Mouse (Mus musculus) C2C12 (cell line): Measurements from ENCODE around the gene Efcab3. TPM values are rescaled to one million over a fixed set of nuclear protein-coding genes. Genes with fewer than 3 reads are reported as not detected.
"Not testable (repeated sequence)": the region's sequence is repeated elsewhere in the genome, so short reads cannot be mapped to it uniquely, and the experiment has no call there.

Experiments used
- H3K27me3 ChIP-seq: one replicate; pipeline ENCODE4 v1.6.1; 2011; ENCODE audit not compliant: control insufficient read depth, insufficient read depth, insufficient read length
- H3K36me3 ChIP-seq: one replicate; pipeline ENCODE4 v1.6.1; 2011; ENCODE audit not compliant: control insufficient read depth, insufficient read depth
- H3K4me3 ChIP-seq: one replicate; pipeline ENCODE4 v1.5.1; 2011; ENCODE audit warnings: mild to moderate bottlenecking, control low read depth; ENCODE audit not compliant: poor library complexity, insufficient read depth, severe bottlenecking
- H3K79me2 ChIP-seq: one replicate; pipeline ENCODE4 v1.6.1; 2011; ENCODE audit not compliant: control insufficient read depth, insufficient read depth
- H3K79me3 ChIP-seq: one replicate; pipeline ENCODE4 v1.6.1; 2011; ENCODE audit warnings: low read depth, control low read depth
- H3ac ChIP-seq: one replicate; pipeline ENCODE3; 2011; ENCODE audit warnings: low read depth; ENCODE audit not compliant: control insufficient read depth, insufficient read length
- CEBPB ChIP-seq: IDR thresholded peaks from one replicate; pipeline ENCODE4 v1.6.1; 2011; ENCODE audit warnings: low read depth, mild to moderate bottlenecking, control low read depth, moderate library complexity
- CTCF ChIP-seq: IDR thresholded peaks from one replicate; pipeline ENCODE4 v1.5.1; 2011; ENCODE audit not compliant: control insufficient read depth, insufficient read depth, insufficient read length
- FOSL1 ChIP-seq: IDR thresholded peaks from one replicate; pipeline ENCODE4 v1.8.0; 2011; ENCODE audit warnings: mild to moderate bottlenecking, low read length; ENCODE audit not compliant: poor library complexity, insufficient read depth, severe bottlenecking
- MAX ChIP-seq: IDR thresholded peaks from one replicate; pipeline ENCODE4 v1.6.1; 2011; ENCODE audit warnings: mild to moderate bottlenecking, control low read depth
- MYOD1 ChIP-seq: IDR thresholded peaks from one replicate; pipeline ENCODE4 v1.6.1; 2011; ENCODE audit warnings: low read depth; ENCODE audit not compliant: control insufficient read depth, insufficient read length
- MYOG ChIP-seq: IDR thresholded peaks from one replicate; pipeline ENCODE4 v1.6.1; 2011; ENCODE audit not compliant: control insufficient read depth, insufficient read length; ENCODE audit errors: extremely low read depth
- USF1 ChIP-seq: IDR thresholded peaks from one replicate; pipeline ENCODE4 v1.6.1; 2011; ENCODE audit warnings: low read depth, mild to moderate bottlenecking, control low read depth, moderate library complexity
- polyA plus RNA-seq: library from polyadenylated mRNA; unstranded; fragments of >200 nt; fragmentation: generic; extraction: Trizol; gene quantifications from one replicate; pipeline ENCODE4 v1.2.1, GENCODE M21; 2012; ENCODE audit warnings: missing spikeins

The Efcab3 gene
- polyA plus RNA-seq, 1 experiment, result not detected

GRCm38 (mm10) chr11:105035081-105035480 is 28.3 kb upstream of the Efcab3 start:
- Histone ChIP-seq H3K79me3 (no peaks in the 10 kb centered on the region), H3K27me3 (no peaks in the 10 kb centered on the region), H3K4me3 (no peak overlapping the region), H3ac (no peak overlapping the region), H3K79me2 (no peaks in the 10 kb centered on the region), H3K36me3 (no peaks in the 10 kb centered on the region)
- TF ChIP-seq MYOD1 (no peak), CEBPB (no peak), MAX (no peak), MYOG (no peak), CTCF (no peak), USF1 (no peak), FOSL1 (no peak)

- H3K4me3 ChIP-seq, H3K27me3 ChIP-seq, H3K36me3 ChIP-seq, H3K79me3 ChIP-seq, H3ac ChIP-seq, H3K79me2 ChIP-seq: not testable (repeated sequence)
These were observed 49.1 kb downstream of the Efcab3 start for GRCm38 (mm10) chr11:105112448-105112847.

GRCm38 (mm10) chr11:105117814-105118213 is 54.4 kb downstream of the Efcab3 start:
- Histone ChIP-seq H3K4me3 (no peak overlapping the region), H3K79me3 (no peaks in the 10 kb centered on the region), H3ac (no peak overlapping the region), H3K36me3 (no peaks in the 10 kb centered on the region), H3K79me2 (no peaks in the 10 kb centered on the region), H3K27me3 (no peaks in the 10 kb centered on the region)
- TF ChIP-seq MYOG (no peak), CEBPB (no peak), USF1 (no peak), MYOD1 (no peak), FOSL1 (no peak), CTCF (no peak), MAX (no peak)

GRCm38 (mm10) chr11:105120551-105121061 is 57.2 kb downstream of the Efcab3 start:
- Histone ChIP-seq H3K36me3 (no peaks in the 10 kb centered on the region), H3K79me3 (no peaks in the 10 kb centered on the region), H3ac (no peak overlapping the region), H3K4me3 (no peak overlapping the region), H3K79me2 (no peaks in the 10 kb centered on the region), H3K27me3 (no peaks in the 10 kb centered on the region)
- TF ChIP-seq MYOD1 (peak; percentile 19), CTCF (no peak), CEBPB (peak; percentile 74)

- not testable (repeated sequence) for H3K79me3 ChIP-seq, H3ac ChIP-seq, H3K36me3 ChIP-seq, H3K27me3 ChIP-seq, H3K79me2 ChIP-seq, H3K4me3 ChIP-seq
These were observed 58.4 kb downstream of the Efcab3 start for GRCm38 (mm10) chr11:105121792-105122191.

GRCm38 (mm10) chr11:105123986-105124385 is 60.6 kb downstream of the Efcab3 start:
- peaks cover 27% of the 10 kb centered on the region for H3K79me3 ChIP-seq
- peaks cover 11% of the 10 kb centered on the region for H3K36me3 ChIP-seq
- H3ac ChIP-seq, result no peak overlapping the region
- TF ChIP-seq MYOD1 (no peak), CTCF (peak; percentile 14)
- no peaks in the 10 kb centered on the region for H3K27me3 ChIP-seq
- no peak overlapping the region for H3K4me3 ChIP-seq
- H3K79me2 ChIP-seq, result peaks cover 28% of the 10 kb centered on the region

GRCm38 (mm10) chr11:105125735-105126519 is 62.5 kb downstream of the Efcab3 start, which contains the start of gene Mettl2:
Gene Mettl2, plus strand, starts transcription at chr11:105126425.
- Histone ChIP-seq H3K27me3 (no peaks in the 10 kb centered on the region), H3ac (peak within 1 kb of the TSS; percentile 81), H3K4me3 (peak within 1 kb of the TSS; percentile 100), H3K79me3 (peaks cover 43% of the 10 kb centered on the region), H3K36me3 (peaks cover 29% of the 10 kb centered on the region), H3K79me2 (peaks cover 47% of the 10 kb centered on the region)
- no peak for TF ChIP-seq FOSL1
- TF ChIP-seq MAX, result peak; percentile 97
- TF ChIP-seq CEBPB, result no peak
- TF ChIP-seq USF1, result peak; percentile 45
- TF ChIP-seq MYOD1, result no peak
- peak; percentile 37 for TF ChIP-seq CTCF
- TF ChIP-seq MYOG, result no peak
